Mouse (Mus musculus) olfactory bulb, adult 2 months (tissue): ENCODE data around the gene Lmnb2.

Experiments
- CTCF ChIP-seq: fragments of 200-500 bp; IDR thresholded peaks from 2 replicates; pipeline ENCODE4 v1.5.1; 2012; ENCODE audit warnings: low read depth, mild to moderate bottlenecking, low read length, moderate library complexity; ENCODE audit not compliant: insufficient read depth
- POLR2A ChIP-seq: fragments of 200-500 bp; IDR thresholded peaks from 2 replicates; pipeline ENCODE4 v1.6.1; 2012; ENCODE audit warnings: mild to moderate bottlenecking, low read depth, low read length, moderate library complexity; ENCODE audit not compliant: insufficient read depth

DNA sequence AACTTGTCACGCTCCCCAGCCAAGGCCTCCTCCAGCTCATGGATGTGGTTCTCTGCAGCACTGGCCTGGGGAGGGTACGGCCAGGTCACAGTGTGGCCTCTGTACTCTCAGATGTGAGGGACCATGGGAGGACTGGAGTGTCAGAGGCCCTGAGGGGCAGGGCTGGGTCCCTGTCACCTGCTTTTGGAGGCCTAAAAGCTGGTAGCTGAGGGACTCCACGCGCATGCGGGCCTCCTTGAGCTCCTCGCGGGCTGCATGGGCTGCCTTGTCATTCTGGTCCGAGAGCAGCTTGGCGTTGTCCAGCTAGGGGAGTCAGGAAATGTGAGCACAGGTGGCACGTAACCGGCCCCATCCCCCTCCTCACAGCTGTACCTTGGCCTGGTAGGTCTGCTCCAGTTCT lies 13.3 kb downstream of the Lmnb2 start:
- TF ChIP-seq POLR2A (no peak), CTCF (no peak)
